Mouse (Mus musculus) natural killer cell, adult 2 months (primary cell): ENCODE measurements around the gene 4930558K02Rik.

Experiments
- DNase-seq, 2 experiments: peaks; one replicate each; pipeline ENCODE4 v3.0.0; 2022; ENCODE audit warnings: low spot score in 2 of 2

The 4930558K02Rik gene

GRCm38 (mm10) chr1:161998781-161999180 is 19.3 kb upstream of the 4930558K02Rik start:
- peak in 1 of 2 experiments; percentile 20 for DNase-seq

DNA sequence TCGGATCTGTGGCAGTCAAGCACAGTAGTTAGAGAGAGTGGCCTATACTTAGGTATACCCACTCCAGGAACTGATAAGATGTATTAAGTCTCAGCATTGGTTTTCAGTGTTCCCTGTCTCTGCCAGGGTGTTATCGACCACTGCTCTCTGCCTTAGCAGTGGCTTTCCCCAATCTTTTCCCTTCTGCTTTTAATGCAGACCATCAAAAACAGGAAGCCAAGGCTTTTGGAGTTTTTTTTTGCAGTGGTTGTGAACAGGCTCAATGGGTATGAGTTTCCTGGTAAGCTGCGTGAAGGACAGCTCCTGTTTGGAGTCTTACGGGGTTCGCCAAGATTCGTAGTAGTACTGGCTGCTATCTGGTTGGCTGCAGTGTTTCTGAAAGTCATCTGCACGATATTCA is 13.0 kb upstream of the 4930558K02Rik start:
- no peak for DNase-seq

- DNase-seq, result no peak
Observed at GRCm38 (mm10) chr1:161991846-161992245, 12.4 kb upstream of the 4930558K02Rik start.

DNA sequence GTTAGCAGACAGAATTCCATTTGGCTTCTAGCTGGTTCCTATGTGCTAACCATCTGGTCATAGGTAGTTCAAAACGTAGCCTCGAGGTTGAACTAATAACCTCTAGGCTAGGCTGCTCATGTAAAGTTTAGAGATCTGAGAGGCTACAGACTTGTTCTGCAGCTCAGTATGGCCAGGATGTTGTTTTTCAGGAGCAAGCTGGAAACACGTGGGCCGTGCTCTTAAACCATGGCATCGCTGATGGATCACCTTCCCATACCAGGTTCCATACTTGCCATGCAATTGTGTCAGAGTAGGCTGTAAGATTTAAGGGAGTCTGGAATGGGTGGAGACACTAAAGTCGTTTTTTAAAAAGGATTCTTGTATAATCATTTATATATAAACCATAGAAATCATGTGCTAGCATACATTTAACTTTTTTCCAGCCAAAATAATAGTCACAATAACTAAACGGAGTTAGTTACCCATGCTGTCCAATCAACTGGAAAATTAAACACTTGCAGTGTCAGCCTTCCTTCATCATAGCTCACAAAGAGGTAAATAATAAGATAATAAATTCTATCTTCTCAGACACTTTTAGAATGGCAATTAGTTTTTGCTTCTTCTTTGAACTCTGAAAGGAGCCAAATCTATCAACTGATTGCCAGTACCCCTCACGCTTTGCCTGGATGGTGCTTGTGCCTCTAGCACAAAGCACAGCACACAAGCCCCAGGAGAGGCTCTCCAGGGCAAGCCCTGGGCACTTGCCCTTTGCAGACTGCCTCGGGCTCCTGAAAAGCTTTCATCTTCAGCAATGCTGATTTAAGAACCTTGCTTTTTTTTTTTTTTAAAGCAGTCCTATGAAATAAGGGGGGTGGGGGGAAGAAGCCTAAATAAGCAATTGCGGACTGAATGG is 11.5 kb upstream of the 4930558K02Rik start:
- no peak for DNase-seq

DNA sequence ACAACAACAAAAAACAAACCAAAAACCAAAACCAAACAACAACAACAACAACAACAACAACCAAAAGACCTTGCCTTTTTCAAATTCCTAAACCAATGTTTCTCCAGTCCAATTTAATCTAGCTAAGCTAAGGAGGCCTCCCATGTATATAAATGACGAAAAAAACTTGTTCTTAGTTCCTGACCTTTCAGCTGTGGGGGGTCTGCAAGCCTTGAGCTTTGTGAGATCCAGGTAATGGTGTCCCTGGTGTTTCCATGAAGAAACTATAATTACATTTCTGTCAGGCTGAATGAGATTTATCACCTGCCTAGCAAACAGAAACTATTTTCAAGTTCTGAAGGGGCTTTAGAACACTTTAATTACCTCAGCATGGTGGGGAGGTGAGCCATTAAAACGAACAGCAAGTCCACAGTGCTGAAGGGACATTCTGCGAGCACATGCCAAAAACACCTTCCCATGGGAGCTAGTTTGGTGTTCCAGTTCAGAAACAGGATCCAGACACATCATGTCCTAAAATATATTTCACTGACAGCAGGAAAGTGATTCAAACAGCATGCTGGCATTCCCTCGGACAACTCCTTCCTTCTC is 4.6 kb upstream of the 4930558K02Rik start:
- no peak for DNase-seq

- no peak for DNase-seq
Observed at GRCm38 (mm10) chr1:161983451-161983850, 4.0 kb upstream of the 4930558K02Rik start.

GRCm38 (mm10) chr1:161980626-161981298 is 1.3 kb upstream of the 4930558K02Rik start:
- DNase-seq, result no peak

DNA sequence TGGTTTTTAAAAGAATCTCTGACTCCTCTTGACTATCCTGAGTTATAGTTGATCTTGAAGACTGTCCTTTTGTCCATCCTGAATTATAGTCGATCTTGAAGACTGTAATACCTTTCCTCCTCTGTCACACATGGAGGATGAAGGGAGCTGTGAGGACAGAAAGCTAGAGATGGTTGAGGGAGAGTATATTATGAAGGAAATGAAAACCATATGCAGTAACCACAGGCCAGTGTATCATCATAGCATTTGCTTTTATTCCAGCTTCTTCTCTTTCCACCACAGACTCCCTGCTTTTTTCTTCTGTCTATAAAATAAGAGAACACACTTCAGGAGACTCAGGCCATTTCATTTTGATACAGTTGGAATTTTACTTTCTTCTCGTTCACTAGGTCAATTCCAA is 610 bp upstream of the 4930558K02Rik start:
- no peak for DNase-seq

- DNase-seq, result no peak
Observed at GRCm38 (mm10) chr1:161978173-161978700, 1.2 kb downstream of the 4930558K02Rik start.

GRCm38 (mm10) chr1:161977331-161977730 is 2.1 kb downstream of the 4930558K02Rik start:
- DNase-seq, result no peak

GRCm38 (mm10) chr1:161976255-161977182 is 2.9 kb downstream of the 4930558K02Rik start:
- DNase-seq, result peak; percentile 73 to 82

GRCm38 (mm10) chr1:161972233-161972632 is 7.2 kb downstream of the 4930558K02Rik start:
- DNase-seq, result no peak

DNA sequence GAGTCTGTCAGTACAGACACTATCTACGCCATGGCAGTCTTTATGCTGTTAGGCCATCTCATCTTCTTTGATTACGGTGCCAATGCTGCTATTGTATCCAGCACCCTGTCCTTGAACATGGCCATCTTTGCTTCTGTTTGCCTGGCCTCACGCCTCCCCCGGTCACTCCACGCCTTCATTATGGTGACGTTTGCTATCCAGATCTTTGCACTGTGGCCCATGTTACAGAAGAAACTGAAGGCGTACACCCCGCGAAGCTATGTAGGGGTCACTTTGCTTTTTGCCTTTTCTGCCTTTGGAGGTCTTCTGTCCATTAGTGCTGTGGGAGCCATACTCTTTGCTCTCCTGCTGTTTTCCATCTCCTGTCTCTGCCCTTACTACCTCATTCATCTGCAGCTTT is 8.6 kb downstream of the 4930558K02Rik start:
- DNase-seq, result no peak

- DNase-seq, result peak; percentile 84 to 86
Observed at GRCm38 (mm10) chr1:161968589-161969407, 10.6 kb downstream of the 4930558K02Rik start, which contains the start of gene Pigc. TSS of gene Pigc (plus strand) at chr1:161969186.

GRCm38 (mm10) chr1:161967936-161968335 is 11.5 kb downstream of the 4930558K02Rik start:
- no peak for DNase-seq

- peak in 1 of 2 experiments; percentile 26 for DNase-seq
Observed at GRCm38 (mm10) chr1:161962465-161963377, 16.7 kb downstream of the 4930558K02Rik start.

- no peak for DNase-seq
Observed at GRCm38 (mm10) chr1:161957964-161958950, 21.2 kb downstream of the 4930558K02Rik start.

- DNase-seq, result no peak
Observed at GRCm38 (mm10) chr1:161955846-161956245, 23.6 kb downstream of the 4930558K02Rik start.
